Mouse (Mus musculus) embryonic fibroblast, embryonic 13.5 days (primary cell): ENCODE measurements around the gene Ap5s1. TPM values are rescaled to one million over a fixed set of nuclear protein-coding genes. Genes with fewer than 3 reads are reported as not detected.
A peak's percentile ranks its signal among the peaks of the same experiment; 100 is the strongest.

Experiments
- H3K27ac ChIP-seq: 2 replicates; pipeline ENCODE4 v1.5.1; 2012; ENCODE audit warnings: low read length, control low read depth, inconsistent platforms; ENCODE audit not compliant: insufficient read depth
- H3K4me1 ChIP-seq: 2 replicates; pipeline ENCODE4 v1.6.1; 2011; ENCODE audit warnings: low read length; ENCODE audit not compliant: control insufficient read depth, insufficient read depth
- H3K4me3 ChIP-seq: 2 replicates; pipeline ENCODE4 v1.5.1; 2011; ENCODE audit warnings: mild to moderate bottlenecking, control low read depth, low read length; ENCODE audit not compliant: insufficient read depth
- CTCF ChIP-seq: IDR thresholded peaks from 2 replicates; pipeline ENCODE4 v1.5.1; 2011; ENCODE audit warnings: mild to moderate bottlenecking, control low read depth, low read length, moderate library complexity, borderline replicate concordance; ENCODE audit not compliant: insufficient read depth
- POLR2A ChIP-seq: IDR thresholded peaks from 2 replicates; pipeline ENCODE4 v1.6.1; 2011; ENCODE audit warnings: low read depth, mild to moderate bottlenecking, control low read depth, low read length, moderate library complexity
- polyA plus RNA-seq: library from polyadenylated mRNA; stranded (reverse); fragments of >200 nt; gene quantifications from 2 replicates; pipeline ENCODE4 v1.2.4, GENCODE M21; 2011; ENCODE audit warnings: low read depth; ENCODE audit not compliant: missing spikeins, insufficient read length

Gene Ap5s1
- polyA plus RNA-seq, 1 experiment, result 13.8 TPM

- no peak for TF ChIP-seq CTCF
- no peak for TF ChIP-seq POLR2A
- Histone ChIP-seq H3K4me3 (no peak overlapping the region), H3K27ac (no peak overlapping the region), H3K4me1 (peaks cover 3% of the 10 kb centered on the region; the same call in 1 of the 2 replicates)
These were observed 53.8 kb downstream of the Ap5s1 start for GRCm38 (mm10) chr2:131260544-131261307.

GRCm38 (mm10) chr2:131261481-131262212 lies 54.8 kb downstream of the Ap5s1 start:
- H3K27ac ChIP-seq, result peak overlapping the region; percentile 91
- peaks cover 3% of the 10 kb centered on the region; the same call in 1 of the 2 replicates for H3K4me1 ChIP-seq
- peak overlapping the region; percentile 69 for H3K4me3 ChIP-seq
- TF ChIP-seq CTCF (no peak), POLR2A (no peak)

GRCm38 (mm10) chr2:131262213-131262672 lies 55.4 kb downstream of the Ap5s1 start, which contains the start of gene Pank2:
Pank2 (plus strand) TSS chr2:131262495.
- H3K4me1 ChIP-seq, result peaks cover 3% of the 10 kb centered on the region; the same call in 1 of the 2 replicates
- peak within 1 kb of the TSS; percentile 94 for H3K27ac ChIP-seq
- peak within 1 kb of the TSS; percentile 81 for H3K4me3 ChIP-seq
- TF ChIP-seq CTCF (no peak), POLR2A (peak; percentile 64)

Other genes with a start within 250 kb of the Ap5s1 start
- gene Gfra4, start 164.0 kb upstream of the Ap5s1 start, polyA plus RNA-seq, result 3.8 and 9.4 TPM in 2 replicates
- 15.6 and 23.3 TPM in 2 replicates for gene Adam33, start 143.3 kb upstream of the Ap5s1 start, polyA plus RNA-seq
- 0.12 and 0.70 TPM in 2 replicates for gene Siglec1, start 120.3 kb upstream of the Ap5s1 start, polyA plus RNA-seq
- gene Hspa12b, start 79.8 kb upstream of the Ap5s1 start, polyA plus RNA-seq, result 7.3 and 8.6 TPM in 2 replicates
- not detected in 2 replicates for gene Gm11037, start 73.6 kb upstream of the Ap5s1 start, polyA plus RNA-seq
- 29.0 and 34.0 TPM in 2 replicates for gene 1700037H04Rik, start 47.0 kb upstream of the Ap5s1 start, polyA plus RNA-seq
- gene Cenpb, start 27.0 kb upstream of the Ap5s1 start, polyA plus RNA-seq, result 52.2 and 55.0 TPM in 2 replicates
- 19.4 and 33.1 TPM in 2 replicates for gene Cdc25b, start 20.1 kb upstream of the Ap5s1 start, polyA plus RNA-seq
- gene Spef1, start 19.8 kb upstream of the Ap5s1 start, polyA plus RNA-seq, result 4.4 and 10.8 TPM in 2 replicates
- 23.1 and 24.8 TPM in 2 replicates for gene Mavs, start 27.0 kb downstream of the Ap5s1 start, polyA plus RNA-seq
- 65.3 and 65.4 TPM in 2 replicates for gene Pank2, start 55.4 kb downstream of the Ap5s1 start, polyA plus RNA-seq
- 21.6 and 25.9 TPM in 2 replicates for gene Rnf24, start 145.8 kb downstream of the Ap5s1 start, polyA plus RNA-seq